Mouse (Mus musculus): ENCODE results near the gene Nde1.

DNA sequence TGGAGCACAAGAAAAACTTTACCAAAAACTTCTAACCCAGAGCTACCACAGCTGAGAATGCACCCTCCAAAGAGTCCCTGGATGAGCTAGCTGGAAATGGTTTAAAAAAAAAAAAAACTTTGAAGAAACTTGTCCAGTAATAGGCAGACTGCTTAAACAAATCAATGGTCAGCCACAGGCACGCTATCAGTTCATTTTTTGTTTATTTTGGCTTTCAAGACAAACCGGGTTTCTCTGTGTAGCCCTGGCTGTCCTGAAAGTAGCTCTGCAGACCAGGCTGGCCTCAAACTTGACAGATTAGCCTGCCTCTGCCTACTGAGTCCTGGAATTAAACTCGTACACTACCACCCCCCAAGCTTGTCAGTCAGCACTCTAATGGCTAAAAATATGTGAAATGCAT lies 19.8 kb upstream of the Nde1 start:
- TF ChIP-seq CTCF (IDR thresholded peaks at IDR 0.05; ENCODE audit: low read depth, low read length) = no peak
- no peak for TF ChIP-seq POLR2A (IDR thresholded peaks at IDR 0.05; ENCODE audit: insufficient read depth, low read length)
- no peak for TF ChIP-seq EP300 (IDR thresholded peaks at IDR 0.05; ENCODE audit: insufficient read depth, low read depth, low read length)

Data from ES-Bruce4 (cell line).